Mouse (Mus musculus) MEL (cell line): ENCODE measurements around the gene Mccc2. TPM values are rescaled to one million over a fixed set of nuclear protein-coding genes. Genes with fewer than 3 reads are reported as not detected.
A peak's percentile ranks its signal among the peaks of the same experiment; 100 is the strongest.

ENCODE experiments used
- DNase-seq: peaks from one replicate; pipeline ENCODE4 v3.0.0; 2011; ENCODE audit warnings: low read depth, low spot score
- H3K27ac ChIP-seq: 2 replicates; pipeline ENCODE4 v1.5.1; 2012; ENCODE audit warnings: low read depth, mild to moderate bottlenecking, control low read depth, low read length, moderate library complexity; ENCODE audit not compliant: control insufficient read depth
- H3K27me3 ChIP-seq, 2 experiments: fragments of 150-350 bp in 1 of 2; sonication (generic) in 1 of 2; 2 replicates each; pipeline ENCODE4 v1.6.1; 2012; ENCODE audit warnings: low read length in 2 of 2, mild to moderate bottlenecking in 2 of 2, improper control_type of control experiment in 1 of 2, moderate library complexity in 1 of 2; ENCODE audit not compliant: insufficient read depth in 2 of 2, control insufficient read depth in 1 of 2
- H3K36me3 ChIP-seq, 2 experiments: 2 replicates each; pipeline ENCODE4 v1.6.1; 2012 to 2014; ENCODE audit warnings: low read length in 2 of 2, improper control_type of control experiment in 1 of 2, inconsistent platforms in 1 of 2, mild to moderate bottlenecking in 1 of 2; ENCODE audit not compliant: insufficient read depth in 2 of 2, control insufficient read depth in 1 of 2
- H3K4me1 ChIP-seq, 2 experiments: fragments of 150-350 bp in 1 of 2; sonication (generic) in 1 of 2; 2 replicates each; pipeline ENCODE4 v1.6.1; 2012; ENCODE audit warnings: low read length in 2 of 2, improper control_type of control experiment in 1 of 2, mild to moderate bottlenecking in 1 of 2; ENCODE audit not compliant: insufficient read depth in 2 of 2, control insufficient read depth in 1 of 2
- H3K4me3 ChIP-seq, 2 experiments: fragments of 150-350 bp in 1 of 2; sonication (generic) in 1 of 2; 2 replicates each; pipeline ENCODE4 v1.5.1; 2012; ENCODE audit warnings: low read depth in 2 of 2, low read length in 2 of 2, mild to moderate bottlenecking in 2 of 2, moderate library complexity in 2 of 2, control low read depth in 1 of 2, improper control_type of control experiment in 1 of 2; ENCODE audit not compliant: control insufficient read depth in 1 of 2, insufficient read depth in 1 of 2
- H3K79me2 ChIP-seq: 2 replicates; pipeline ENCODE4 v1.6.1; 2012; ENCODE audit warnings: mild to moderate bottlenecking, low read length, moderate library complexity; ENCODE audit not compliant: control insufficient read depth, poor library complexity, insufficient read depth
- H3K9ac ChIP-seq: 2 replicates; pipeline ENCODE4 v1.6.1; 2012; ENCODE audit warnings: low read depth, mild to moderate bottlenecking, control low read depth, low read length, moderate library complexity; ENCODE audit not compliant: control insufficient read depth, poor library complexity, severe bottlenecking
- H3K9me3 ChIP-seq: fragments of 150-350 bp; sonication (generic); replicated peaks from 2 replicates; pipeline ENCODE4 v1.6.1; 2012; ENCODE audit warnings: mild to moderate bottlenecking, low read length, improper control_type of control experiment, moderate library complexity; ENCODE audit not compliant: insufficient read depth
- CTCF ChIP-seq, 3 experiments: IDR thresholded peaks in 2 of 3; conservative IDR thresholded peaks in 1 of 3; 2 replicates each; pipeline ENCODE4 v1.5.1; 2011 to 2012; ENCODE audit warnings: low read length in 3 of 3, low read depth in 2 of 3, mild to moderate bottlenecking in 2 of 3, improper control_type of control experiment in 1 of 3, inconsistent platforms in 1 of 3, mixed read lengths in 1 of 3, moderate library complexity in 1 of 3; ENCODE audit not compliant: control insufficient read depth in 1 of 3, insufficient read depth in 1 of 3, poor library complexity in 1 of 3, severe bottlenecking in 1 of 3
- ELF1 ChIP-seq: IDR thresholded peaks from 2 replicates; pipeline ENCODE4 v1.6.1; 2014; ENCODE audit warnings: low read depth, mild to moderate bottlenecking, inconsistent platforms, low read length, improper control_type of control experiment, moderate library complexity
- ETS1 ChIP-seq: IDR thresholded peaks from 2 replicates; pipeline ENCODE4 v1.6.1; 2012; ENCODE audit warnings: low read depth, mild to moderate bottlenecking, inconsistent platforms, low read length, improper control_type of control experiment, moderate library complexity
- HCFC1 ChIP-seq: IDR thresholded peaks from 2 replicates; pipeline ENCODE4 v1.6.1; 2012; ENCODE audit warnings: low read depth, mild to moderate bottlenecking, inconsistent platforms, low read length, improper control_type of control experiment, moderate library complexity
- JUND ChIP-seq: IDR thresholded peaks from 2 replicates; pipeline ENCODE4 v1.6.1; 2011; ENCODE audit warnings: low read depth, mild to moderate bottlenecking, improper control_type of control experiment, low read length
- MYC ChIP-seq: IDR thresholded peaks from 2 replicates; pipeline ENCODE4 v1.6.1; 2011; ENCODE audit warnings: low read depth, mild to moderate bottlenecking, low read length, improper control_type of control experiment, moderate library complexity
- NELFE ChIP-seq: IDR thresholded peaks from 2 replicates; pipeline ENCODE4 v1.6.1; 2011; ENCODE audit warnings: low read depth, low read length, improper control_type of control experiment
- NRF1 ChIP-seq: IDR thresholded peaks from 2 replicates; pipeline ENCODE4 v1.6.1; 2014; ENCODE audit warnings: low read depth, mild to moderate bottlenecking, inconsistent platforms, low read length, improper control_type of control experiment, moderate library complexity; ENCODE audit not compliant: poor library complexity, insufficient read depth, severe bottlenecking
- POLR2AphosphoS5 ChIP-seq: IDR thresholded peaks from 2 replicates; pipeline ENCODE4 v1.6.1; 2012; ENCODE audit warnings: low read depth, borderline replicate concordance, mild to moderate bottlenecking, inconsistent platforms, low read length, moderate library complexity, mixed read lengths
- RAD21 ChIP-seq: IDR thresholded peaks from 2 replicates; pipeline ENCODE4 v1.6.1; 2011; ENCODE audit warnings: mild to moderate bottlenecking, low read depth, low read length, improper control_type of control experiment
- SMC3 ChIP-seq: IDR thresholded peaks from 2 replicates; pipeline ENCODE4 v1.6.1; 2011; ENCODE audit warnings: low read depth, low read length, improper control_type of control experiment
- UBTF ChIP-seq: IDR thresholded peaks from 2 replicates; pipeline ENCODE4 v1.6.1; 2012; ENCODE audit warnings: low read depth, mild to moderate bottlenecking, inconsistent platforms, low read length, improper control_type of control experiment, moderate library complexity, borderline replicate concordance; ENCODE audit not compliant: insufficient read depth
- USF1 ChIP-seq: IDR thresholded peaks from 2 replicates; pipeline ENCODE4 v1.6.1; 2014; ENCODE audit warnings: low read depth, mild to moderate bottlenecking, inconsistent platforms, low read length, improper control_type of control experiment, moderate library complexity
- ZMIZ1 ChIP-seq: IDR thresholded peaks from 2 replicates; pipeline ENCODE4 v1.6.1; 2012; ENCODE audit warnings: low read depth, mild to moderate bottlenecking, inconsistent platforms, low read length, improper control_type of control experiment, moderate library complexity
- ZNF384 ChIP-seq: IDR thresholded peaks from 2 replicates; pipeline ENCODE4 v1.6.1; 2012; ENCODE audit warnings: low read depth, mild to moderate bottlenecking, inconsistent platforms, low read length, improper control_type of control experiment
- polyA plus RNA-seq, 2 experiments: library from polyadenylated mRNA; stranded (reverse) in 1 of 2; unstranded in 1 of 2; fragments of >175 nt in 1 of 2; fragments of >200 nt in 1 of 2; gene quantifications; 2 replicates each; pipeline versions ENCODE4 v1.2.1 to v1.2.4; 2012; ENCODE audit warnings: low replicate concordance in 2 of 2, low read depth in 1 of 2; ENCODE audit not compliant: insufficient read length in 2 of 2, insufficient read depth in 1 of 2, missing spikeins in 1 of 2
- total RNA-seq: library from RNA; depleted of rRNA; stranded (reverse); fragments of 300-350 nt; gene quantifications from 2 replicates; pipeline ENCODE4 v1.2.3, GENCODE M21; 2012

Mccc2 gene
- total and polyA plus RNA-seq, 3 experiments: 22.6 to 28.7 TPM; not detected in 1

DNA sequence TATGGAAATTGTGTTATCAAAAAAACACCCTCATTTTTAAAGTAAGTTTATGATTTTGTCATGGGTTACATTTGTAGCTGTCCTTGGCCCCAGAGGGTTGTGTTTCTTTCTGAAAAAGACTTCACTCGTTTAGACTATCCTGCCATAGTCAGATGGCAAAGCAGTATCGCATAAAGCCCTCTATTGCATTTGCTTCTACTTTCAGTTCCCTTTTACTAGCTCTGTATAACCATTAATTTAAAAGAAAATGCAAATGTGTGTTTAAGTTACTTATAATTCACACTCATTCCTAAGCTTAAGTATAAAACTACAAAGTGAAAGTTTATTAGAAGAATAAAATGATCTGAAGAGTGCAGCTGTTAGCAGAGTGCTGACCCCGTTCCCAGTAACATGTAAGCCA is 16.4 kb downstream of the Mccc2 start:
- H3K36me3 ChIP-seq: peaks cover 0 to 19% of the 10 kb centered on the region in 2 experiments; a peak in 2 of 4 replicates
- H3K27me3 ChIP-seq: no peaks in the 10 kb centered on the region
- H3K27ac ChIP-seq: no peak overlapping the region
- no peaks in the 10 kb centered on the region for H3K9me3 ChIP-seq
- peaks cover 17 to 21% of the 10 kb centered on the region in 2 experiments for H3K4me1 ChIP-seq
- H3K9ac ChIP-seq: no peak overlapping the region
- no peak for DNase-seq
- no peak for TF ChIP-seq ETS1
- TF ChIP-seq ZNF384: peak; percentile 35; the same call in 1 of the 2 replicates
- no peaks in the 10 kb centered on the region for H3K79me2 ChIP-seq
- H3K4me3 ChIP-seq: no peak overlapping the region

DNA sequence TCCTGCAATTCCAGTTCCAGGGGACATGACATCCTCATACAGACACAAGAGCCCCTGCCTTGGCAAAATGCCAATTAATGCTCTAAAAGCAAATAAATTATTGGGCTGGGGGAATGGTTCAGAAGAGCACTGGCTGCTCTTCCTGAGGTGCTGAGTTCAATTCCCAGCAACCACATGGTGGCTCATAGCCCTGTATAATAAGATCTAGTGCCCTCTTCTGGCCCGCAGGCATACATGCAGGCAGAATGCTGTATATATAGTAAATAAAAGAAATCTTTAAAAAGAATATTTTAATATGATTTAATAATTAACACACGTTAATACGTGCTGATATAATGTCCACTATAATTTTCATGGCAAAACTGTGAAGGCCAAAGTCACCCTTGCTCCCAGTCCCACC is 17.3 kb downstream of the Mccc2 start:
- H3K9me3 ChIP-seq: no peaks in the 10 kb centered on the region
- H3K9ac ChIP-seq: no peak overlapping the region
- DNase-seq: peak; percentile 29
- peaks cover 0 to 19% of the 10 kb centered on the region in 2 experiments; a peak in 2 of 4 replicates for H3K36me3 ChIP-seq
- H3K79me2 ChIP-seq: no peaks in the 10 kb centered on the region
- peaks cover 17 to 21% of the 10 kb centered on the region in 2 experiments for H3K4me1 ChIP-seq
- no peaks in the 10 kb centered on the region for H3K27me3 ChIP-seq
- H3K27ac ChIP-seq: no peak overlapping the region
- no peak overlapping the region for H3K4me3 ChIP-seq
- peak; percentile 37; the same call in 1 of the 2 replicates for TF ChIP-seq MYC
- TF ChIP-seq CTCF (IDR thresholded peaks at IDR 0.05 in 2 of 3, conservative IDR thresholded peaks at IDR 0.05 in 1 of 3; ENCODE audit: control insufficient read depth in 1 of 3, insufficient read depth in 1 of 3, low read depth in 2 of 3, low read length in 3 of 3, poor library complexity in 1 of 3, severe bottlenecking in 1 of 3): peak; percentile 28 to 43 (median 35); a peak in 4 of 6 replicates
- TF ChIP-seq SMC3: peak; percentile 15; the same call in 1 of the 2 replicates
- no peak for TF ChIP-seq ELF1
- TF ChIP-seq RAD21: peak; percentile 9
- TF ChIP-seq POLR2AphosphoS5: no peak

DNA sequence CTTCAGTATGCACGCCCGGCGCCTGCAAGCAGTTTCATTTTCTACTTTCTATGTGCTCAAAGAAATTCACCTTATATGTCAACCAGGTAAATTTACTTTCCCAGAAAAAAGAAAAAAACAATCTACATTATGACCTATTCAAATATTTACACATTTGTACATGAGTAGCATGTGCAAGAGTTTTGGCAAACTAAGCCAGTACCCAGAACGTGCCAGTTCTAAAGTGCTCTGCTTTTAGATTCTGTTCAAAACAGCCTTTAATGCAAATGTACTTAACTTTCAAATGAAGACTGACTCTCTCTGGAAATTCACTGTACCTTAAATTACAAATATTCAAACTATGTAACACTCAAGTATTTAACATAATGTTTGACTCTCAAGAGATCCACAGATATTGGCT is 25.8 kb downstream of the Mccc2 start:
- no peak for DNase-seq
- Histone ChIP-seq H3K27ac (no peak overlapping the region), H3K27me3 (no peaks in the 10 kb centered on the region), H3K9me3 (no peaks in the 10 kb centered on the region), H3K4me3 (no peak overlapping the region), H3K36me3 (no peaks in the 10 kb centered on the region), H3K9ac (no peak overlapping the region), H3K4me1 (no peaks in the 10 kb centered on the region), H3K79me2 (no peaks in the 10 kb centered on the region)
- TF ChIP-seq HCFC1: no peak
- no peak for TF ChIP-seq ZMIZ1
- TF ChIP-seq UBTF: no peak
- no peak for TF ChIP-seq JUND
- no peak for TF ChIP-seq POLR2AphosphoS5
- TF ChIP-seq MYC: no peak
- TF ChIP-seq NRF1: no peak
- TF ChIP-seq NELFE: no peak
- no peak for TF ChIP-seq USF1
